Mouse (Mus musculus) forebrain, embryonic 15.5 days (tissue): ENCODE data around the gene Grhpr. TPM values are rescaled to one million over a fixed set of nuclear protein-coding genes. Genes with fewer than 3 reads are reported as not detected.
"Not testable (repeated sequence)": the region's sequence is repeated elsewhere in the genome, so short reads cannot be mapped to it uniquely, and the experiment has no call there.

Source experiments
- ATAC-seq: fragments of 200-750 bp; cut with Nextera tagmentation; replicated peaks from 2 replicates; pipeline ENCODE4 v1.8.0; 2017; ENCODE audit warnings: mild to moderate bottlenecking, moderate TSS enrichment, moderate library complexity
- H3K27ac ChIP-seq: fragments of 300-500 bp; sonication (generic); replicated peaks from 2 replicates; pipeline ENCODE4 v1.5.1; 2015; ENCODE audit warnings: mild to moderate bottlenecking, inconsistent platforms
- H3K27me3 ChIP-seq: fragments of 300-500 bp; sonication (generic); 2 replicates; pipeline ENCODE4 v1.6.1; 2015; ENCODE audit warnings: inconsistent platforms
- H3K36me3 ChIP-seq: fragments of 300-500 bp; sonication (generic); 2 replicates; pipeline ENCODE4 v1.6.1; 2015; ENCODE audit warnings: mild to moderate bottlenecking, inconsistent platforms
- H3K4me1 ChIP-seq: fragments of 300-500 bp; sonication (generic); 2 replicates; pipeline ENCODE4 v1.6.1; 2015; ENCODE audit warnings: inconsistent platforms
- H3K4me2 ChIP-seq: fragments of 300-500 bp; sonication (generic); replicated peaks from 2 replicates; pipeline ENCODE4 v1.6.1; 2015; ENCODE audit warnings: mild to moderate bottlenecking, inconsistent platforms
- H3K4me3 ChIP-seq: fragments of 300-500 bp; sonication (generic); 2 replicates; pipeline ENCODE4 v1.5.1; 2015; ENCODE audit warnings: mild to moderate bottlenecking, inconsistent platforms
- H3K9ac ChIP-seq: fragments of 300-500 bp; sonication (generic); replicated peaks from 2 replicates; pipeline ENCODE4 v1.6.1; 2015; ENCODE audit warnings: mild to moderate bottlenecking, inconsistent platforms
- H3K9me3 ChIP-seq: fragments of 300-500 bp; sonication (generic); 2 replicates; pipeline ENCODE4 v1.6.1; 2016; ENCODE audit warnings: inconsistent platforms
- WGBS: fragments of 180-500 bp; shearing (Covaris S2); methylation state at CpG from one replicate; pipeline ENCODE4 v1.1.7; 2015; ENCODE audit warnings: mixed read lengths; 5-methylcytosine and 5-hydroxymethylcytosine counted together
- polyA plus RNA-seq: library from polyadenylated mRNA; unstranded; fragments of >200 nt; fragmentation: Nextera tagmentation; extraction: Ambion mirVana; gene quantifications from 2 replicates; pipeline ENCODE4 v1.2.1, GENCODE M21; 2015

The Grhpr gene
- polyA plus RNA-seq, 1 experiment from 2014 or later, result 21.1 TPM

GRCm38 (mm10) chr4:44976921-44977710, 4.1 kb upstream of the Grhpr start:
- Histone ChIP-seq H3K27ac (no peak overlapping the region), H3K36me3 (no peaks in the 10 kb centered on the region), H3K9ac (no peak overlapping the region), H3K27me3 (no peaks in the 10 kb centered on the region), H3K4me3 (no peak overlapping the region), H3K4me2 (no peak overlapping the region), H3K4me1 (peaks cover 17% of the 10 kb centered on the region), H3K9me3 (no peaks in the 10 kb centered on the region)
- WGBS, result 90% methylated on average over 10 of the region's 10 CpGs
- no peak for ATAC-seq

- no peak overlapping the region for H3K9ac ChIP-seq
- peaks cover 17% of the 10 kb centered on the region for H3K4me1 ChIP-seq
- no peaks in the 10 kb centered on the region for H3K9me3 ChIP-seq
- ATAC-seq, result no peak
- no peak overlapping the region for H3K4me2 ChIP-seq
- 86% methylated on average over 5 of the region's 5 CpGs for WGBS
- H3K27me3 ChIP-seq, result no peaks in the 10 kb centered on the region
- H3K27ac ChIP-seq, result no peak overlapping the region
- H3K36me3 ChIP-seq, result no peaks in the 10 kb centered on the region
- no peak overlapping the region for H3K4me3 ChIP-seq
Observed at GRCm38 (mm10) chr4:44978175-44978574, 3.0 kb upstream of the Grhpr start.

- no peaks in the 10 kb centered on the region for H3K36me3 ChIP-seq
- H3K9me3 ChIP-seq, result no peaks in the 10 kb centered on the region
- no peak overlapping the region for H3K27ac ChIP-seq
- H3K4me2 ChIP-seq, result no peak overlapping the region
- no peak for ATAC-seq
- H3K27me3 ChIP-seq, result no peaks in the 10 kb centered on the region
- WGBS, result 80% methylated on average over 7 of the region's 7 CpGs
- H3K4me3 ChIP-seq, result no peak overlapping the region
- H3K4me1 ChIP-seq, result peaks cover 12% of the 10 kb centered on the region
- H3K9ac ChIP-seq, result no peak overlapping the region
Observed at GRCm38 (mm10) chr4:44979794-44980338, 1.3 kb upstream of the Grhpr start.

- Histone ChIP-seq H3K27ac (no peak overlapping the region), H3K4me3 (peak overlapping the region; percentile 50), H3K4me2 (peak overlapping the region; percentile 89), H3K27me3 (no peaks in the 10 kb centered on the region), H3K9ac (peak overlapping the region; percentile 67; the same call in 1 of the 2 replicates), H3K9me3 (no peaks in the 10 kb centered on the region), H3K4me1 (peaks cover 12% of the 10 kb centered on the region), H3K36me3 (no peaks in the 10 kb centered on the region)
- 0 out of 2 replicates have a peak, but pooled peaks have one; percentile 12 for ATAC-seq
- WGBS, result 17% methylated on average over 5 of the region's 5 CpGs
Observed at GRCm38 (mm10) chr4:44981974-44982287, 736 bp downstream of the Grhpr start.

GRCm38 (mm10) chr4:44982440-44983130, 1.4 kb downstream of the Grhpr start:
- Histone ChIP-seq H3K4me2 (peak overlapping the region; percentile 89; the same call in 1 of the 2 replicates), H3K27ac (no peak overlapping the region), H3K4me3 (no peak overlapping the region), H3K9ac (no peak overlapping the region), H3K36me3 (no peaks in the 10 kb centered on the region), H3K9me3 (no peaks in the 10 kb centered on the region), H3K4me1 (peaks cover 12% of the 10 kb centered on the region), H3K27me3 (no peaks in the 10 kb centered on the region)
- no peak for ATAC-seq
- WGBS, result 74% methylated on average over 11 of the region's 11 CpGs

GRCm38 (mm10) chr4:44983131-44983740, 2.0 kb downstream of the Grhpr start:
- no peak overlapping the region for H3K9ac ChIP-seq
- H3K27ac ChIP-seq, result no peak overlapping the region
- peaks cover 1% of the 10 kb centered on the region for H3K36me3 ChIP-seq
- WGBS, result 83% methylated on average over 10 of the region's 10 CpGs
- no peaks in the 10 kb centered on the region for H3K27me3 ChIP-seq
- no peak overlapping the region for H3K4me3 ChIP-seq
- ATAC-seq, result no peak
- no peaks in the 10 kb centered on the region for H3K9me3 ChIP-seq
- H3K4me1 ChIP-seq, result peaks cover 12% of the 10 kb centered on the region
- H3K4me2 ChIP-seq, result no peak overlapping the region

GRCm38 (mm10) chr4:44990560-44990959, 9.4 kb downstream of the Grhpr start:
- WGBS, result 95% methylated on average over 5 of the region's 5 CpGs
- Histone ChIP-seq H3K36me3 (peaks cover 41% of the 10 kb centered on the region), H3K9me3 (no peaks in the 10 kb centered on the region), H3K9ac (no peak overlapping the region), H3K27me3 (no peaks in the 10 kb centered on the region), H3K27ac (no peak overlapping the region), H3K4me3 (no peak overlapping the region), H3K4me1 (no peaks in the 10 kb centered on the region), H3K4me2 (no peak overlapping the region)
- ATAC-seq, result no peak

GRCm38 (mm10) chr4:44992330-44992729, 11.1 kb downstream of the Grhpr start:
- not testable (repeated sequence) for ATAC-seq, H3K4me1 ChIP-seq
- WGBS, result 92% methylated on average over 11 of the region's 11 CpGs

GRCm38 (mm10) chr4:44993179-44993578, 12.0 kb downstream of the Grhpr start:
- H3K4me3 ChIP-seq, ATAC-seq, H3K4me2 ChIP-seq, H3K9me3 ChIP-seq, H3K4me1 ChIP-seq, H3K27me3 ChIP-seq, H3K9ac ChIP-seq, H3K27ac ChIP-seq: not testable (repeated sequence)
- 91% methylated on average over 14 of the region's 14 CpGs for WGBS
- H3K36me3 ChIP-seq, result peaks cover 41% of the 10 kb centered on the region

More at GRCm38 (mm10) chr4:44992330-44992729, 11.1 kb downstream of the Grhpr start:
- not testable (repeated sequence) for H3K27ac ChIP-seq, H3K4me2 ChIP-seq, H3K27me3 ChIP-seq, H3K9ac ChIP-seq, H3K9me3 ChIP-seq, H3K4me3 ChIP-seq
- H3K36me3 ChIP-seq, result peaks cover 41% of the 10 kb centered on the region

- H3K27me3 ChIP-seq, result no peaks in the 10 kb centered on the region
- no peaks in the 10 kb centered on the region for H3K9me3 ChIP-seq
- no peak overlapping the region for H3K4me3 ChIP-seq
- no peak overlapping the region for H3K4me2 ChIP-seq
- no peak for ATAC-seq
- peaks cover 35% of the 10 kb centered on the region for H3K36me3 ChIP-seq
- H3K4me1 ChIP-seq, result peaks cover 3% of the 10 kb centered on the region
- 92% methylated on average over 9 of the region's 9 CpGs for WGBS
- H3K9ac ChIP-seq, result no peak overlapping the region
- H3K27ac ChIP-seq, result no peak overlapping the region
Observed at GRCm38 (mm10) chr4:44993847-44994246, 12.7 kb downstream of the Grhpr start.

GRCm38 (mm10) chr4:44994776-44995175, 13.6 kb downstream of the Grhpr start:
- Histone ChIP-seq H3K27me3 (no peaks in the 10 kb centered on the region), H3K9me3 (no peaks in the 10 kb centered on the region), H3K36me3 (peaks cover 32% of the 10 kb centered on the region), H3K4me3 (no peak overlapping the region), H3K9ac (no peak overlapping the region), H3K27ac (no peak overlapping the region), H3K4me2 (no peak overlapping the region), H3K4me1 (peaks cover 6% of the 10 kb centered on the region)
- ATAC-seq, result no peak
- WGBS, result 89% methylated on average over 18 of the region's 18 CpGs

- WGBS, result 78% methylated on average over 3 of the region's 3 CpGs
- Histone ChIP-seq H3K4me1 (peaks cover 6% of the 10 kb centered on the region), H3K9me3 (no peaks in the 10 kb centered on the region), H3K27ac (no peak overlapping the region), H3K9ac (no peak overlapping the region), H3K4me3 (no peak overlapping the region), H3K36me3 (peaks cover 15% of the 10 kb centered on the region), H3K27me3 (no peaks in the 10 kb centered on the region), H3K4me2 (no peak overlapping the region)
- no peak for ATAC-seq
Observed at GRCm38 (mm10) chr4:44998071-44998470, 16.9 kb downstream of the Grhpr start.
